Mouse (Mus musculus) layer of hippocampus, postnatal 14 days (tissue): Measurements from ENCODE around the gene A4galt. TPM values are rescaled to one million over a fixed set of nuclear protein-coding genes. Genes with fewer than 3 reads are reported as not detected.

Experiments
- total RNA-seq, 2 experiments: library from RNA; stranded (reverse); gene quantifications; 2 replicates each; pipeline ENCODE4 v1.2.3; 2021

A4galt gene
- total RNA-seq, 2 experiments from 2014 or later = 1.8 to 1.9 TPM

Other genes with a start within 250 kb of the A4galt start
- gene Nfam1, start 218.5 kb downstream of the A4galt start, total RNA-seq = 1 to 10 TPM; 2.3 to 2.4 TPM
- gene Serhl, start 162.3 kb downstream of the A4galt start, total RNA-seq = 10 to 100 TPM in 1 of 2 experiments, 1 to 10 TPM in 1; 9.0 to 15.0 TPM
- 100 to 1,000 TPM; 128 to 133 TPM for gene Rrp7a, start 129.0 kb downstream of the A4galt start, total RNA-seq
- gene Poldip3, start 102.4 kb downstream of the A4galt start, total RNA-seq = 10 to 100 TPM; 85.8 to 87.6 TPM
- gene Cyb5r3, start 79.2 kb downstream of the A4galt start, total RNA-seq = 10 to 100 TPM; 80.9 to 89.8 TPM
- 10 to 100 TPM; 17.1 to 21.1 TPM for gene Arfgap3, start 98.5 kb upstream of the A4galt start, total RNA-seq
- 10 to 100 TPM; 50.2 to 55.7 TPM for gene Pacsin2, start 212.8 kb upstream of the A4galt start, total RNA-seq